8 mouse cellular contexts compared by ENCODE assay signal in genomic region chr3:115713417-115714048, GRCm38 (mm10). TPM values are rescaled to one million over a fixed set of nuclear protein-coding genes. Genes with fewer than 3 reads are reported as not detected.
DNase-seq lines count a peak whose midpoint lies in the region; ATAC-seq and TF ChIP-seq lines count a peak whose summit lies in the region.

No protein-coding gene starts in this region.

- H3K36me3 ChIP-seq in embryonic facial prominence, embryonic 15.5 days, result peaks cover 5% of the 10 kb centered on the region; the same call in 1 of the 2 replicates
- H3K36me3 ChIP-seq in hindbrain, embryonic 16.5 days (ENCODE audit: control insufficient read depth, insufficient read depth, low read length), result no peaks in the 10 kb centered on the region

- H3K4me1 ChIP-seq in embryonic facial prominence, embryonic 15.5 days, result 0 out of 2 replicates have a peak, but pooled peaks cover 9% of the 10 kb centered on the region
- peaks cover 2% of the 10 kb centered on the region; the same call in 1 of the 2 replicates for H3K4me1 ChIP-seq in hindbrain, embryonic 16.5 days (ENCODE audit: control insufficient read depth, insufficient read depth, low read depth, low read length)

- intact Hi-C loops in gastrocnemius, adult 2 months (cut with DNase I), result loop anchor here (2.0 to 5.0 kb wide), 4 partner anchors 45 to 265 kb away; partner anchors contain the start of gene Dph5
- intact Hi-C loops in gastrocnemius, postnatal 36 days (cut with DNase I), result loop anchor here (2.0 kb wide), 1 partner anchor 267 kb away; no protein-coding TSS in a partner anchor

- H3K4me3 ChIP-seq in gastrocnemius, adult 2 months, result peak overlapping the region; percentile 81
- peak overlapping the region; percentile 62 for H3K4me3 ChIP-seq in embryonic facial prominence, embryonic 15.5 days (replicated peaks)
- H3K4me3 ChIP-seq in hindbrain, embryonic 16.5 days (ENCODE audit: low read length), result peak overlapping the region; percentile 54

- no peak for ATAC-seq in embryonic facial prominence, embryonic 15.5 days (ENCODE audit: insufficient number of reproducible peaks, low FRiP score, low TSS enrichment, low read depth)
- ATAC-seq in hindbrain, embryonic 16.5 days, result no peak

- 18% methylated on average over 22 of the region's 22 CpGs for WGBS in embryonic facial prominence, embryonic 15.5 days
- WGBS in hindbrain, embryonic 16.5 days, result 13% methylated on average over 22 of the region's 22 CpGs

- H3K27ac ChIP-seq in gastrocnemius, adult 2 months, result peak overlapping the region; percentile 94
- peak overlapping the region; percentile 51; the same call in 1 of the 2 replicates for H3K27ac ChIP-seq in embryonic facial prominence, embryonic 15.5 days (replicated peaks)
- H3K27ac ChIP-seq in hindbrain, embryonic 16.5 days (ENCODE audit: low read depth, low read length), result peak overlapping the region; percentile 24; the same call in 1 of the 2 replicates

- no peaks in the 10 kb centered on the region for H3K27me3 ChIP-seq in embryonic facial prominence, embryonic 15.5 days
- no peaks in the 10 kb centered on the region for H3K27me3 ChIP-seq in hindbrain, embryonic 16.5 days (replicated peaks; ENCODE audit: control insufficient read depth, insufficient read depth, low read length)

- peak overlapping the region; percentile 57; the same call in 1 of the 2 replicates for H3K9ac ChIP-seq in embryonic facial prominence, embryonic 15.5 days
- H3K9ac ChIP-seq in hindbrain, embryonic 16.5 days (ENCODE audit: low read depth, low read length), result 0 out of 2 replicates have a peak overlapping the region, but pooled peaks have one; percentile 4

- H3K9me3 ChIP-seq in embryonic facial prominence, embryonic 15.5 days (replicated peaks), result no peaks in the 10 kb centered on the region
- H3K9me3 ChIP-seq in hindbrain, embryonic 16.5 days (ENCODE audit: control insufficient read depth, low read length), result no peaks in the 10 kb centered on the region

- peak overlapping the region; percentile 82 for H3K4me2 ChIP-seq in embryonic facial prominence, embryonic 15.5 days (replicated peaks)
- H3K4me2 ChIP-seq in hindbrain, embryonic 16.5 days (ENCODE audit: low read length), result peak overlapping the region; percentile 90

- TF ChIP-seq CTCF in gastrocnemius, adult 2 months (IDR thresholded peaks at IDR 0.05), result no peak

- no peak for DNase-seq in gastrocnemius, adult 2 months
- no peak for DNase-seq in gastrocnemius, postnatal 36 days
- DNase-seq in lung, postnatal 4 days, result peak; percentile 42
- no peak for DNase-seq in right cerebral cortex, postnatal 10 days (ENCODE audit: low spot score in 2 of 2)
- no peak for DNase-seq in c-Kit-positive CD71-positive TER-119-positive erythroid progenitor cells, embryonic 14.5 days (ENCODE audit: low spot score)
- no peak for DNase-seq in left cerebral cortex, adult 18-20 months (ENCODE audit: low spot score in 2 of 2)

RNA-seq across cellular contexts. Expression of gene S1pr1, which starts 1.3 kb away (rescaled TPM):
- total RNA-seq in gastrocnemius, adult 2 months (2021), result 10 to 100 TPM; 16.9 to 34.1 TPM
- total RNA-seq in gastrocnemius, postnatal 36 days (2021), result 10 to 100 TPM; 17.3 to 19.6 TPM
- polyA plus RNA-seq in embryonic facial prominence, embryonic 15.5 days (2015; fragmentation: Nextera tagmentation; extraction: Ambion mirVana), result 29.4 and 32.5 TPM in 2 replicates
- polyA plus RNA-seq in hindbrain, embryonic 16.5 days (2015; fragmentation: Nextera tagmentation; extraction: Ambion mirVana), result 37.6 and 39.9 TPM in 2 replicates
- 100 to 1,000 TPM; 101 to 114 TPM for total RNA-seq in left cerebral cortex, adult 18-20 months (2021)

Comparison
In these comparisons a context has a peak if more than half of its experiments do, and no peak if none do; other contexts are left out.
1. DNase-seq: peak in lung, postnatal 4 days (2 of 2); none in gastrocnemius, adult 2 months (single experiment), gastrocnemius, postnatal 36 days (0 of 2), right cerebral cortex, postnatal 10 days (0 of 2), c-Kit-positive CD71-positive TER-119-positive erythroid progenitor cells, embryonic 14.5 days (single experiment) and left cerebral cortex, adult 18-20 months (0 of 2).
2. H3K27ac ChIP-seq: peak in every context shown above with its lines; median percentile 94 in gastrocnemius, adult 2 months; 51 in embryonic facial prominence, embryonic 15.5 days; 24 in hindbrain, embryonic 16.5 days.
3. Peak in every context shown above with its lines, with median percentiles within 50 percentile points of each other: H3K4me3 ChIP-seq.